Mouse (Mus musculus): ENCODE results near the gene Nfix. TPM values are rescaled to one million over a fixed set of nuclear protein-coding genes. Genes with fewer than 3 reads are reported as not detected.
"Not testable (repeated sequence)": the region's sequence is repeated elsewhere in the genome, so short reads cannot be mapped to it uniquely, and the experiment has no call there.

Nfix gene
- polyA plus RNA-seq, 1 experiment from 2014 or later: 36.6 TPM

DNA sequence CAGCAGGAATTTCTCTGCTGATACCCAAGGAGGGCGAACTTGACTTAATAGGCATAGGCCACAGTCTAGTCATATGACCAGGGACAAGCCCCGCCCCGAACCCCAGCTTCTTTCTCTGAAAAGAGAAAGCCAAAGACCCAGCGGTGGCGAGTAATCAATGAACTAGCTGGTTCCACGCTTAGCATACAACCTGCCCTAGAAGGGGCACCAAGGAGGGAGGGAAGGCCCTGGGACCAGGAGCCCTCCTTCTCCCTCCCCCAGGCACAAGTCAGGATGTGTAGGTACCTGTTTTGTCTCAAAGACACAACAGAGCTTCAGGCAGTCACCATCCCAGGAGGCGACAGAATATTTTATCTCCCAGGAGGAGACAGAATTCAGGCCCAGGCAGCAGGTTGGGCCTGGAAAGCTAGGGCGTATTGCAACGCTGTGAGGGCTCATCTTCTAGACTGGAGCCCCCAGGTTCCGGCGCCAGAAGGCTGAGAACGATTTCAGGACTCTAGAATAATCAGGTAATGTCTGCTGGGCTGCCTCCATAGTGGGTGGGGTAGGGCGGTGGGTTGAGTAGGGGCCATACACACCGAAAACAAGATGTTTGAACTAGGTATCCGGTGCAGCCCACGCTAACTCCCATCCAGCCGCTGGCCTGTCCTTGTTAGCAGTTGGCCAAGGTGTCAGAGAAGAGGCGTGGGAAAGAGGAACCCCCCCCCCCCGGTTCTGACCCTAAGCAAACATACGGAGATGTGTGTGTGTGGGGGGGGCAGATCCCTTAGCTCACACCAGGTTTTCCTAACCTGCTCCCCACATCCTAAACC lies 113.7 kb downstream of the Nfix start, which contains the start of gene Trmt1:
Gene Trmt1, plus strand, starts transcription at position 117 of the 812 bp plus-strand sequence.
- ATAC-seq (ENCODE audit: low FRiP score, low TSS enrichment) (no peak), DNase-seq (ENCODE audit: low spot score) (peak; percentile 72)
- no peak for TF ChIP-seq EP300 (optimal IDR thresholded peaks at IDR 0.05)
- no peak for TF ChIP-seq CTCF (IDR thresholded peaks at IDR 0.05; ENCODE audit: low read depth)
- Histone ChIP-seq H3K9me3 (ENCODE audit: control insufficient read depth, low read length) (no peaks in the 10 kb centered on the region), H3K4me2 (replicated peaks; ENCODE audit: low read depth) (peak within 1 kb of the TSS; percentile 72), H3K9ac (ENCODE audit: low read length) (peak within 1 kb of the TSS; percentile 96), H3K4me1 (replicated peaks; ENCODE audit: control insufficient read depth, insufficient read depth) (0 out of 2 replicates have a peak, but pooled peaks cover 3% of the 10 kb centered on the region), H3K36me3 (ENCODE audit: control insufficient read depth, insufficient read depth, low read length) (no peaks in the 10 kb centered on the region), H3K4me3 (ENCODE audit: low read depth, low read length) (peak within 1 kb of the TSS; percentile 98), H3K27me3 (ENCODE audit: control insufficient read depth, insufficient read depth, low read length) (no peaks in the 10 kb centered on the region), H3K27ac (replicated peaks) (peak within 1 kb of the TSS; percentile 92)
- 10% methylated on average over 20 of the region's 20 CpGs for WGBS

DNA sequence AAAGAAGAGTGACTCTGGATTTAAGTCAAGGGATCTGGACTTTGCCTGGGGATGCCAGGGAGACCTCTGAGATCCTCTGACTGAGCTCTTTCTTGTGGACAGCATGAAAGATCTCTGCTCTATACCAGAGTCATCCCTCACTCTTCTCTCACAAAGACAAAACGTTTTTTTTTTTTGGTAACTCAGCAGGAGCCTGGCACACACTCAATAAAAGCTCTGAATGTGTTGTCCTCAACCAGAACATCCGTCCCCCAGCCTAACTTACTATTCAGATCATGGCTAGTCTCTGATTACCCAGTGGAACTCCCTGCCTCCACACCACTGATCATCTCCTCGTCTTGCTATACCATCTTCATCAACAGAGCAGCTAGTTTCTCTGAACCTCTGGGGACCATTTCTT lies 115.6 kb downstream of the Nfix start:
- no peak for DNase-seq (ENCODE audit: low spot score)

DNA sequence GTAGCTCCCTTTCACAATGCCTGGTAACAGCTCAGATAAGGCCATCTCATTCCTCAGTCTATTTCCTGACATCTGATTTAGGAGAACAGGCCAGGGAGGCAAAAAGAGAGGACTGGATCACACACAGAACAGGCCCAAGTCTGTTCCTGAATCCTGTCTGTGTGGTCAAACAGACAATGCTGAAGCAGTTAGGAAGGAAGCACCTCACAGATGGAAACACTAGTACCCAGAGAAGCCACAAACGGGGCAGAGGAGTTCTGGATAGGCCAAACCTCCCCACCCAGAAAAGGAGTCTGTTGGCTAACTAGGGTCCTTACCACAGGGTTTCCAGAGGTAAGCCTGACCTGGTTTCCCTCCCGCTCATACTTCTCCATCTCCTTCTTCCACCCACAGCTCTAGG lies 117.9 kb downstream of the Nfix start:
- Histone ChIP-seq H3K9me3 (ENCODE audit: control insufficient read depth, low read length) (no peaks in the 10 kb centered on the region), H3K27ac (replicated peaks) (no peak overlapping the region), H3K4me3 (ENCODE audit: low read depth, low read length) (no peak overlapping the region), H3K36me3 (ENCODE audit: control insufficient read depth, insufficient read depth, low read length) (no peaks in the 10 kb centered on the region), H3K4me1 (replicated peaks; ENCODE audit: control insufficient read depth, insufficient read depth) (0 out of 2 replicates have a peak, but pooled peaks cover 3% of the 10 kb centered on the region), H3K27me3 (ENCODE audit: control insufficient read depth, insufficient read depth, low read length) (no peaks in the 10 kb centered on the region), H3K4me2 (replicated peaks; ENCODE audit: low read depth) (no peak overlapping the region), H3K9ac (ENCODE audit: low read length) (no peak overlapping the region)
- no peak for ATAC-seq (ENCODE audit: low FRiP score, low TSS enrichment)
- no peak for DNase-seq (ENCODE audit: low spot score)
- TF ChIP-seq EP300 (optimal IDR thresholded peaks at IDR 0.05) (no peak), CTCF (IDR thresholded peaks at IDR 0.05; ENCODE audit: low read depth) (no peak)
- 87% methylated on average over 2 of the region's 2 CpGs for WGBS

More for the DNA sequence above, 115.6 kb downstream of the Nfix start:
- 60% methylated on average over 3 of the region's 3 CpGs for WGBS
- Histone ChIP-seq H3K4me3 (ENCODE audit: low read depth, low read length) (no peak overlapping the region), H3K4me2 (replicated peaks; ENCODE audit: low read depth) (no peak overlapping the region), H3K9me3 (ENCODE audit: control insufficient read depth, low read length) (no peaks in the 10 kb centered on the region), H3K27me3 (ENCODE audit: control insufficient read depth, insufficient read depth, low read length) (no peaks in the 10 kb centered on the region), H3K27ac (replicated peaks) (no peak overlapping the region), H3K36me3 (ENCODE audit: control insufficient read depth, insufficient read depth, low read length) (no peaks in the 10 kb centered on the region), H3K9ac (ENCODE audit: low read length) (no peak overlapping the region), H3K4me1 (replicated peaks; ENCODE audit: control insufficient read depth, insufficient read depth) (0 out of 2 replicates have a peak, but pooled peaks cover 3% of the 10 kb centered on the region)
- ATAC-seq (ENCODE audit: low FRiP score, low TSS enrichment): no peak
- TF ChIP-seq EP300 (optimal IDR thresholded peaks at IDR 0.05): no peak

DNA sequence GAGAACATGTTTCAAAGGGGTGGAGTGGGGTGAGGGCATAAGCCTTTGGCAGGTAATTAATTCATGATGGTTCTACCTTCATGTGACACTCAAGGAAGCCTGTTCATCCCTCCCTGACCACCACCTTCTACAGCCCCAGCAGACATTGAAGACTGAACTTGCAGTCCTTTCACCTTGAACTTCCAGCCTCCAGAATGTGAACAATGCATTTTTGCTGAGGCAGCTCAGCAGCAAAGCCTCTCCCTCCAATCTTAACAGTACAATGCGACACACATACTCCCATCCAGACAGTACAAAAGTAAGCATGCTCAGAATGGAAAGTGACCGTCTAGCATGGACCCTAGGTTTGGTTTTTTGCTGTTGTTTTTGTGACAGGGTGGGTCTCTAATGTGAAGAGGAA lies 118.7 kb downstream of the Nfix start:
- no peak overlapping the region for H3K9ac ChIP-seq (ENCODE audit: low read length)
- H3K27ac ChIP-seq (replicated peaks): no peak overlapping the region
- no peak for DNase-seq (ENCODE audit: low spot score)
- no peak for ATAC-seq (ENCODE audit: low FRiP score, low TSS enrichment)
- no peak for TF ChIP-seq EP300 (optimal IDR thresholded peaks at IDR 0.05)
- no peak for TF ChIP-seq CTCF (IDR thresholded peaks at IDR 0.05; ENCODE audit: low read depth)
- no peak overlapping the region for H3K4me3 ChIP-seq (ENCODE audit: low read depth, low read length)
- H3K4me2 ChIP-seq (replicated peaks; ENCODE audit: low read depth): no peak overlapping the region
- WGBS: 72% methylated on average over 2 of the region's 2 CpGs
- no peaks in the 10 kb centered on the region for H3K27me3 ChIP-seq (ENCODE audit: control insufficient read depth, insufficient read depth, low read length)
- no peaks in the 10 kb centered on the region for H3K36me3 ChIP-seq (ENCODE audit: control insufficient read depth, insufficient read depth, low read length)
- H3K4me1 ChIP-seq (replicated peaks; ENCODE audit: control insufficient read depth, insufficient read depth): 0 out of 2 replicates have a peak, but pooled peaks cover 3% of the 10 kb centered on the region
- H3K9me3 ChIP-seq (ENCODE audit: control insufficient read depth, low read length): no peaks in the 10 kb centered on the region

DNA sequence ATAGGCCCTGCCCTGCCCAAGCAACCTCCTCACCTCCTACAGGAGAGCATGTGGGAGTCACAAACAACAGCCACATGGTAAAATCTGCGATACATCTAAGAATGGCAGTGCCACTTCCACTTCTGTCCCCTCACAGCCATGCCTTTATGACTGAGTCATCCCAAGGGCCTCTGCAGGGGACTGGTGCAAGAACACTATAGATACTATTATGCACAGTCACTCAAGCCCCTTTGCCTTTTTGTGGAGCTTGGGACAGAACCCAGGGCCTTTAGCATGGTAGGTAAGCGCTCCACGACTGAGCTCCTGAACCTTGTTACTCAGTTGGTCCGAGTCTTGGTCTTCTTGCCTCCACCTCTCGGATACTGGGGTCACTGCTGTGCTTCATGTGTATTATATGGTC lies 122.8 kb downstream of the Nfix start:
- ATAC-seq (ENCODE audit: low FRiP score, low TSS enrichment): no peak; the same call in 1 of the 2 replicates
- H3K27ac ChIP-seq (replicated peaks): no peak overlapping the region
- H3K4me2 ChIP-seq (replicated peaks; ENCODE audit: low read depth): no peak overlapping the region
- no peak overlapping the region for H3K9ac ChIP-seq (ENCODE audit: low read length)
- no peak for TF ChIP-seq EP300 (optimal IDR thresholded peaks at IDR 0.05)
- TF ChIP-seq CTCF (IDR thresholded peaks at IDR 0.05; ENCODE audit: low read depth): no peak
- H3K4me3 ChIP-seq (ENCODE audit: low read depth, low read length): no peak overlapping the region
- DNase-seq (ENCODE audit: low spot score): no peak
- H3K27me3 ChIP-seq (ENCODE audit: control insufficient read depth, insufficient read depth, low read length): no peaks in the 10 kb centered on the region
- H3K36me3 ChIP-seq (ENCODE audit: control insufficient read depth, insufficient read depth, low read length): peaks cover 14% of the 10 kb centered on the region
- no peaks in the 10 kb centered on the region for H3K9me3 ChIP-seq (ENCODE audit: control insufficient read depth, low read length)
- 89% methylated on average over 5 of the region's 5 CpGs for WGBS
- no peaks in the 10 kb centered on the region for H3K4me1 ChIP-seq (replicated peaks; ENCODE audit: control insufficient read depth, insufficient read depth)

DNA sequence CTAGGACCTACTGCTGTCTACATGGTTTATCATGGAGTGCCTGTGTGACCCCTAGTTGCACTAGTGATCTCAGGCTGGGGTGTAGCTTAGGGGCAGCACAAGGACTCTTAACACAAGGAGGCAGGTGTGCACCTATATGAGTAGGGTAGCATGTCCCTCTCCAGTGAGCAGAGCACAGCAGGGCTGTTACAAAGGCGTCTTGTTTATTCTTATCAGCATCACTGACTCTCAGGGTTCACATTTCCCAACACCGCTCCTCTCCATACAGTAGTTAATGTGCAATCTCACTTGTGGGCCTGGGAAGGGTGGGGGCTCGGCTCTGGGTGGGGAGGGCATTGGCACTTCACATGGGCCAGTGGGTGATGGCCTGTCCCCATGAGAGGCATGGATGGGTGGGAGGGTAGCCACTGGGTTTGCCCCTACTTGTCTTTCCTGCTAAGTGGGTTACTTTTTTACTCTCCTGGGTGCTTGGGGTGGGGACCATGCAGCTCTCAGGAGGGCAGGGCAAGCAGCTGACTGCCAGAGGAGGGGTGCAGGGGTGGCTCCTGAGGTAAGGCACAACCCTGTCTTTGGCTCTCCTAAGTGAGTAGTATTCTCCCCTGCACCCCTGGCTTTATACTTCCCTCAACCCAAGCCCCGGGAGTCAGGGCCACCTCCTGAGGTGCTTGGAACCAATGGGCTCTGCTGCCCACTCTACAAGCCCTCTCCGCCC lies 129.7 kb downstream of the Nfix start:
- H3K36me3 ChIP-seq (ENCODE audit: control insufficient read depth, insufficient read depth, low read length): peaks cover 10% of the 10 kb centered on the region
- not testable (repeated sequence) for H3K27me3 ChIP-seq (ENCODE audit: control insufficient read depth, insufficient read depth, low read length); DNase-seq (ENCODE audit: low spot score); H3K4me3 ChIP-seq (ENCODE audit: low read depth, low read length); H3K9me3 ChIP-seq (ENCODE audit: control insufficient read depth, low read length); H3K4me2 ChIP-seq (replicated peaks; ENCODE audit: low read depth); H3K4me1 ChIP-seq (replicated peaks; ENCODE audit: control insufficient read depth, insufficient read depth); H3K27ac ChIP-seq (replicated peaks); H3K9ac ChIP-seq (ENCODE audit: low read length)
- ATAC-seq (ENCODE audit: low FRiP score, low TSS enrichment): peak; percentile 67
- 85% methylated on average over 5 of the region's 5 CpGs for WGBS

Measured in stomach, postnatal 0 days (tissue).